Mouse (Mus musculus) small intestine, adult 2 months (tissue): ENCODE measurements at regions not wholly inside any gene's neighbourhood (a gene's known extent, or its start where the extent isn't known, plus 50 kb on each side); places are given as distances from the start of the nearest gene placed in this dataset.

Experiments
- H3K27ac ChIP-seq: fragments of 200-500 bp; 2 replicates; pipeline ENCODE4 v1.5.1; 2012; ENCODE audit warnings: low read depth, low read length, control low read depth, inconsistent platforms; ENCODE audit not compliant: insufficient read depth
- H3K27me3 ChIP-seq: fragments of 200-500 bp; 2 replicates; pipeline ENCODE4 v1.6.1; 2012; ENCODE audit warnings: mild to moderate bottlenecking, moderate library complexity, low read length, inconsistent platforms; ENCODE audit not compliant: control insufficient read depth, insufficient read depth
- H3K36me3 ChIP-seq: fragments of 200-500 bp; 2 replicates; pipeline ENCODE4 v1.6.1; 2012; ENCODE audit warnings: mild to moderate bottlenecking, low read length, control low read depth, inconsistent platforms; ENCODE audit not compliant: control insufficient read depth, insufficient read depth
- H3K4me1 ChIP-seq: fragments of 200-500 bp; 2 replicates; pipeline ENCODE4 v1.6.1; 2012; ENCODE audit warnings: low read length, inconsistent platforms, mixed read lengths; ENCODE audit not compliant: control insufficient read depth, insufficient read depth, insufficient read length
- H3K4me3 ChIP-seq: fragments of 200-500 bp; 2 replicates; pipeline ENCODE4 v1.5.1; 2012; ENCODE audit warnings: low read depth, mild to moderate bottlenecking, control low read depth, inconsistent platforms, low read length, moderate library complexity
- CTCF ChIP-seq: fragments of 200-500 bp; IDR thresholded peaks from 2 replicates; pipeline ENCODE4 v1.5.1; 2012; ENCODE audit warnings: low read depth, mild to moderate bottlenecking, control low read depth, inconsistent platforms, low read length, moderate library complexity, mixed read lengths; ENCODE audit not compliant: insufficient replicate concordance, insufficient read length; ENCODE audit errors: extremely low read depth
- POLR2A ChIP-seq: fragments of 200-500 bp; IDR thresholded peaks from 2 replicates; pipeline ENCODE4 v1.6.1; 2012; ENCODE audit warnings: low read depth, mild to moderate bottlenecking, control low read depth, inconsistent platforms, low read length, moderate library complexity
- WGBS: fragments of 180-500 bp; shearing (Covaris S2); methylation state at CpG from one replicate; pipeline ENCODE4 v1.1.7; 2018; 5-methylcytosine and 5-hydroxymethylcytosine counted together

GRCm38 (mm10) chr11:44001843-44002589 lies 101.0 kb upstream of the Adra1b start:
- no peak for TF ChIP-seq CTCF
- no peak for TF ChIP-seq POLR2A
- no peak overlapping the region for H3K4me3 ChIP-seq
- no peaks in the 10 kb centered on the region for H3K27me3 ChIP-seq
- no peak overlapping the region for H3K27ac ChIP-seq
- WGBS, result 27% methylated on average over 7 of the region's 7 CpGs
- H3K4me1 ChIP-seq, result 0 out of 2 replicates have a peak, but pooled peaks cover 3% of the 10 kb centered on the region
- no peaks in the 10 kb centered on the region for H3K36me3 ChIP-seq

GRCm38 (mm10) chr11:44002716-44003522 lies 101.9 kb upstream of the Adra1b start:
- H3K27me3 ChIP-seq, result no peaks in the 10 kb centered on the region
- 41% methylated on average over 6 of the region's 6 CpGs for WGBS
- no peaks in the 10 kb centered on the region for H3K36me3 ChIP-seq
- H3K4me1 ChIP-seq, result 0 out of 2 replicates have a peak, but pooled peaks cover 3% of the 10 kb centered on the region
- no peak overlapping the region for H3K27ac ChIP-seq
- TF ChIP-seq CTCF (no peak), POLR2A (no peak)
- H3K4me3 ChIP-seq, result no peak overlapping the region

- Histone ChIP-seq H3K36me3 (no peaks in the 10 kb centered on the region), H3K27ac (no peak overlapping the region), H3K27me3 (no peaks in the 10 kb centered on the region), H3K4me1 (0 out of 2 replicates have a peak, but pooled peaks cover 2% of the 10 kb centered on the region), H3K4me3 (no peak overlapping the region)
- TF ChIP-seq CTCF (no peak), POLR2A (no peak)
- 62% methylated on average over 5 of the region's 5 CpGs for WGBS
These were observed 106.6 kb upstream of the Adra1b start for GRCm38 (mm10) chr11:44007526-44008040.

GRCm38 (mm10) chr11:44012314-44012713 lies 111.3 kb upstream of the Adra1b start:
- Histone ChIP-seq H3K36me3 (no peaks in the 10 kb centered on the region), H3K4me1 (no peaks in the 10 kb centered on the region), H3K4me3 (no peak overlapping the region), H3K27ac (no peak overlapping the region), H3K27me3 (no peaks in the 10 kb centered on the region)
- 80% methylated on average over 5 of the region's 5 CpGs for WGBS
- TF ChIP-seq CTCF, result no peak
- no peak for TF ChIP-seq POLR2A

- 32% methylated on average over 1 of the region's 1 CpGs for WGBS
- no peaks in the 10 kb centered on the region for H3K36me3 ChIP-seq
- no peak overlapping the region for H3K27ac ChIP-seq
- TF ChIP-seq CTCF, result no peak
- no peak for TF ChIP-seq POLR2A
- H3K4me3 ChIP-seq, result no peak overlapping the region
- H3K4me1 ChIP-seq, result no peaks in the 10 kb centered on the region
- no peaks in the 10 kb centered on the region for H3K27me3 ChIP-seq
These were observed 112.8 kb upstream of the Adra1b start for GRCm38 (mm10) chr11:44013841-44014240.

- TF ChIP-seq CTCF, result no peak
- Histone ChIP-seq H3K4me3 (no peak overlapping the region), H3K27ac (no peak overlapping the region), H3K4me1 (no peaks in the 10 kb centered on the region), H3K27me3 (no peaks in the 10 kb centered on the region), H3K36me3 (no peaks in the 10 kb centered on the region)
- WGBS, result 72% methylated on average over 4 of the region's 4 CpGs
These were observed 120.6 kb upstream of the Adra1b start for GRCm38 (mm10) chr11:44021638-44022037.

GRCm38 (mm10) chr11:44027046-44027445 lies 126.0 kb upstream of the Adra1b start:
- no peak for TF ChIP-seq CTCF
- TF ChIP-seq POLR2A, result no peak
- no peak overlapping the region for H3K4me3 ChIP-seq
- no peak overlapping the region for H3K27ac ChIP-seq
- H3K27me3 ChIP-seq, result no peaks in the 10 kb centered on the region
- H3K4me1 ChIP-seq, result no peaks in the 10 kb centered on the region
- H3K36me3 ChIP-seq, result no peaks in the 10 kb centered on the region
- WGBS, result 61% methylated on average over 3 of the region's 3 CpGs
